Mouse (Mus musculus): ENCODE measurements around the gene Rnaseh2b. TPM values are rescaled to one million over a fixed set of nuclear protein-coding genes. Genes with fewer than 3 reads are reported as not detected.

Rnaseh2b gene
- polyA plus RNA-seq, 1 experiment: 75.0 TPM

DNA sequence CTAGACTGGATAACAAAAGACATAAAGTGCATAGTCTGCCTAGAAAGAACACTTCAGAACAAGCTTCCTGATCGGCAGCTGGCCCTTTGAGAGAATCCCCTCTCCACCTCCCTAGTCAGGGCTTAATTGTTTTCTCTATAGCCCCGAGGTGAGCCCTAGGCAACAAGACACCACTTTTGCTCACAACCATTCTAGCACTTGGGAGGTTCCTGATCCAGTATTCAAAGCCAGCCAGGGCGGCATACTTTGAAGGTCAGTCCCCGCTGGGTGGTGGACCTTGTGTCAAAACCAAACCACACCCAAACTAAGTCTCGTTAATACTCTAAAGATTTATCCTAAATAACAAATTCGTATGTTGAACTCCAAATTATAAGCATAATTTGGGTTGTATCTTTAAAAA lies 39.1 kb downstream of the Rnaseh2b start:
- peak overlapping the region; percentile 90 for H3K27ac ChIP-seq (ENCODE audit: insufficient read depth, low read length)
- peak overlapping the region; percentile 74 for H3K4me3 ChIP-seq (ENCODE audit: low read depth, low read length)
- no peaks in the 10 kb centered on the region for H3K27me3 ChIP-seq (ENCODE audit: control insufficient read depth, insufficient read depth, low read length, poor library complexity, severe bottlenecking)
- H3K9ac ChIP-seq (ENCODE audit: low read depth, poor library complexity, severe bottlenecking): peak overlapping the region; percentile 85
- H3K4me1 ChIP-seq (ENCODE audit: control insufficient read depth, insufficient read depth, low read length): peaks cover 2% of the 10 kb centered on the region
- no peaks in the 10 kb centered on the region for H3K36me3 ChIP-seq (ENCODE audit: control insufficient read depth, insufficient read depth, low read length, poor library complexity, severe bottlenecking)
- TF ChIP-seq CTCF (IDR thresholded peaks at IDR 0.05; ENCODE audit: low read depth, low read length) (no peak), POLR2A (IDR thresholded peaks at IDR 0.05; ENCODE audit: insufficient read depth, low read length) (no peak), EP300 (IDR thresholded peaks at IDR 0.05; ENCODE audit: insufficient read depth, low read depth, low read length) (peak; percentile 75)
- no peaks in the 10 kb centered on the region for H3K9me3 ChIP-seq (replicated peaks; ENCODE audit: control insufficient read depth, insufficient read depth, low read length, poor library complexity, severe bottlenecking)

DNA sequence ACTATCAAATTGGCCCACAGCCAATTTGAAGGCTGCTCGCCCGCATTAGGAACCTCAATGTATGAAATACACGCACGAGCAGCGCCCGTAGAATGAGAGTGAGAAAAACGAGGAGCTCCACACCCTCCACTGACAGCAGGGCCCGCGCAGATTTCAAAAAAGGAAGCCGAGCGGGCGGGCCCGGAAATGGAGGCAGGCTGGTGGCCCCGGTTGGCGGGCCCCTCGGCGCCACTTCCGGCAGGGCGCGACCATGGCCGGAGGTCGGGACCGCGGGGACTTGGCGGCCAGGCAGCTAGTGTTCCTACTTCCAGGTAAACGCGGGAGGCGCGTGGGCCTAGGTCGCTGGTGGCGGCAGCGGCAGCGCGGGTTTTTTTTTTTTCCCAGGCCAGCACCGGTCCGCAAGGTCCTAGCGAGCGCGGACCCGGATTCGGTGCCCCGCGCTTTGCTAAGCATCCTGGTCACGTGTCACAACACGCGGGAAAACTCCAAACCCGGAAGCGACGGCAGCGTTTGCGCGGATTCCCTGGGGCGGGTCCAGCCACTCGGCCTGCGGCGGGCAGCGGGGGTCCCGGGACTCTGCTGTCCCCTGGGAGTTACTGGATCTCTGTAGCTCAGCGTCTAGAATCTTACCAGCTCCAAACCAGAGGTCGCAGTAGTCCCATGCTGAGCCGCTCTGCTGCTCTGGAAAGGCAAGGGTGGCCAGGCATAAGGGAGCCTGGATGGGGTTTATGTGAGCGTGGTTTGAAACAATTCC lies 39.7 kb downstream of the Rnaseh2b start:
- peaks cover 2% of the 10 kb centered on the region for H3K4me1 ChIP-seq (ENCODE audit: control insufficient read depth, insufficient read depth, low read length)
- TF ChIP-seq POLR2A (IDR thresholded peaks at IDR 0.05; ENCODE audit: insufficient read depth, low read length) (no peak), EP300 (IDR thresholded peaks at IDR 0.05; ENCODE audit: insufficient read depth, low read depth, low read length) (0 out of 2 replicates have a peak, but pooled peaks have one; percentile 14), CTCF (IDR thresholded peaks at IDR 0.05; ENCODE audit: low read depth, low read length) (no peak)

DNA sequence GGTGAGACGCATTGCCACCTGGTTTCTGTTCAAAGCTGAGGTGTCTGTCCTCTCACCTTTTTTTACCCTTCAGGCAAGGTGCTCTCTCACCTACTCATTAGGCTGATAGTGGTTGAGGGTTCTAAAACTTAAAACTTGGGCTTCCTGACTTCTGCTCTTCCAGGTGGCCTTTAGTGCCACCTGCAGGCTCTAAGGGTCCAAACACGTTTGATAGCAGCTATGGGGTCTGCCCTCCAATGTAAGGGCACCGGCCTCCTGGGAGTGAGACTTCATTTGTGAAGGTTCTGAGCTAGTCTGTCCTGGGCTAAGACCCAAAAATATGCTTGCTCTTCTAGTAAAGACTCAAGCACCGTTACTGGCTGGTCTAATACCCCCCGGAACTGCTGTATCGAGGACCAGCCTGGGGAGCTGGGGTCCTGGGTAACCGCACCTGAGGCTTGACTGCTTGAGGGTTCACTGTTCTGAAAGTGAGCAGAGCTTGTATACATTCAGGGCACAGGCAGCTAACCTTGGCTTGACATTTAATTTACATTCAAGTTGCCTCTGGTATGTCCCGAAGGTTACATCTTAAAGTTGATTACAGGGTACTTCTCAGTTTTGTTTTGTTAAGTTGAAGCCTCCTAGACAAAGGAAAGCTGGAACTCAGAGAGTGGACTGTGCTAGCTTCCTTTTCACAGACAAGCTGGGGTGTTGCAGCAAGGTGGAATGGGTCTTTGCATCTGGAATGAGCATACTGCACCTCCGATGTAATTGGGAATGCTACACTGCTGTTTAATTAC lies 41.7 kb downstream of the Rnaseh2b start:
- H3K9ac ChIP-seq (ENCODE audit: low read depth, poor library complexity, severe bottlenecking): no peak overlapping the region
- no peaks in the 10 kb centered on the region for H3K9me3 ChIP-seq (replicated peaks; ENCODE audit: control insufficient read depth, insufficient read depth, low read length, poor library complexity, severe bottlenecking)
- TF ChIP-seq EP300 (IDR thresholded peaks at IDR 0.05; ENCODE audit: insufficient read depth, low read depth, low read length) (no peak), CTCF (IDR thresholded peaks at IDR 0.05; ENCODE audit: low read depth, low read length) (peak; percentile 38)
- H3K27ac ChIP-seq (ENCODE audit: insufficient read depth, low read length): peak overlapping the region; percentile 77; the same call in 1 of the 2 replicates
- peaks cover 2% of the 10 kb centered on the region for H3K4me1 ChIP-seq (ENCODE audit: control insufficient read depth, insufficient read depth, low read length)
- H3K27me3 ChIP-seq (ENCODE audit: control insufficient read depth, insufficient read depth, low read length, poor library complexity, severe bottlenecking): no peaks in the 10 kb centered on the region
- no peaks in the 10 kb centered on the region for H3K36me3 ChIP-seq (ENCODE audit: control insufficient read depth, insufficient read depth, low read length, poor library complexity, severe bottlenecking)
- no peak overlapping the region for H3K4me3 ChIP-seq (ENCODE audit: low read depth, low read length)

More for the DNA sequence above, 39.7 kb downstream of the Rnaseh2b start:
- no peaks in the 10 kb centered on the region for H3K27me3 ChIP-seq (ENCODE audit: control insufficient read depth, insufficient read depth, low read length, poor library complexity, severe bottlenecking)
- peak overlapping the region; percentile 85 for H3K9ac ChIP-seq (ENCODE audit: low read depth, poor library complexity, severe bottlenecking)
- no peaks in the 10 kb centered on the region for H3K36me3 ChIP-seq (ENCODE audit: control insufficient read depth, insufficient read depth, low read length, poor library complexity, severe bottlenecking)
- H3K27ac ChIP-seq (ENCODE audit: insufficient read depth, low read length): peak overlapping the region; percentile 90
- no peaks in the 10 kb centered on the region for H3K9me3 ChIP-seq (replicated peaks; ENCODE audit: control insufficient read depth, insufficient read depth, low read length, poor library complexity, severe bottlenecking)
- H3K4me3 ChIP-seq (ENCODE audit: low read depth, low read length): peak overlapping the region; percentile 86

DNA sequence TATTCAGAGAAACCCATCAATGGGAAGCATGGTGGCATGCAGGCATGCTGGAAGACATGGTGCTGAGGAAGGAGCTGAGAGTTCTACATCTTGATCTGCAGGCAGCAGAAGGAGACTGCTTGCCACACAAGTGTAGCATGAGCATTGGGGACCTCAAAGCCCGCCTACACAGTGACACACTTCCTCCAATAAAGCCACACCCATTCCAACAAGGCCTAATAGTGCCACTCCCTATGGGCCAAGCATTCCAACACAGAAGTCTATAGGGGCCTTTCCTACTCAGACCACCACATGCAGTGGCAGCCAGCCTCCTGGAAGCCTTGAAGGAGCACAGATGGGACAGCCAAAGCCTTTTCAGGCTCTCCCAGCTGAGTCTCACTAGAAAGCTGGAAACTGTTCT lies 46.8 kb downstream of the Rnaseh2b start:
- TF ChIP-seq EP300 (IDR thresholded peaks at IDR 0.05; ENCODE audit: insufficient read depth, low read depth, low read length) (no peak), CTCF (IDR thresholded peaks at IDR 0.05; ENCODE audit: low read depth, low read length) (no peak), POLR2A (IDR thresholded peaks at IDR 0.05; ENCODE audit: insufficient read depth, low read length) (no peak)
- Histone ChIP-seq H3K36me3 (ENCODE audit: control insufficient read depth, insufficient read depth, low read length, poor library complexity, severe bottlenecking) (no peaks in the 10 kb centered on the region), H3K27ac (ENCODE audit: insufficient read depth, low read length) (no peak overlapping the region), H3K9ac (ENCODE audit: low read depth, poor library complexity, severe bottlenecking) (no peak overlapping the region), H3K4me3 (ENCODE audit: low read depth, low read length) (no peak overlapping the region), H3K4me1 (ENCODE audit: control insufficient read depth, insufficient read depth, low read length) (peaks cover 3% of the 10 kb centered on the region), H3K27me3 (ENCODE audit: control insufficient read depth, insufficient read depth, low read length, poor library complexity, severe bottlenecking) (no peaks in the 10 kb centered on the region), H3K9me3 (replicated peaks; ENCODE audit: control insufficient read depth, insufficient read depth, low read length, poor library complexity, severe bottlenecking) (no peaks in the 10 kb centered on the region)

DNA sequence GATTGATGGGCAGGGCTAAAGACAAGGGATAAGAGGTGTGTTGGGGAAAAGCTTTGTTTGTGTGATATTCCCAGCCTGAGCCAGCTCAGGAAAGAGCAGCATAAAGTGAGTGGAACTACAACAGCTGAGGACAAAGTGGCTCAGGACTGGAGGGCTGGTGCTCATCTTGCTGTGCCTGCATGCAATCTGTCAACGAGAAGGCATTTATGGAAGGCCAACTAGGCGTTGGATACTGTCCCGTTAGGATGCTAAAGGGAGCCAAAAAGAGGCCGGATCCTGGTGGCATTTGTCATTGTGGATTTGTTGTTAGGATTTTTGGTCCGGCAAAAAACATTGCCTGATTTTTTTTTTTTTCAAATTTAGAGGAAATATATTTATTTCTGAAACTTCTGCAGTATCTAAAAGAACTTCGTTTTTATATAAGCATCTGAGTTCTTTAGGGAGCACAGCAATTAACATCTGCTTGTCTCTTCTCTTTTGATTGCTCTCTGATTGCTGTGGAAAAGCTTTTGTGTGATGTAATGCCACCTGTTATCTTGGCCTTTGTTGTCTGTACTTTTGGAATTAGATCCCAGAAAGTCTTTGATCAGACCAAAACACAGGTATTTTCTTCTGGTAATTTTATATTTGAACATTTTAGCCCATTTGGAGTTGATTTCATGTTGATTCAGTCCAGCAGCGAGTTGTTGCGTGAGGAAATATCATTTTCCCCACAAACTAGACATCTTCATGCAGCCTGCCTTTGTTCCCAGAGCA lies 49.7 kb downstream of the Rnaseh2b start:
- H3K9ac ChIP-seq (ENCODE audit: low read depth, poor library complexity, severe bottlenecking): no peak overlapping the region
- H3K4me3 ChIP-seq (ENCODE audit: low read depth, low read length): no peak overlapping the region
- H3K27ac ChIP-seq (ENCODE audit: insufficient read depth, low read length): no peak overlapping the region
- TF ChIP-seq EP300 (IDR thresholded peaks at IDR 0.05; ENCODE audit: insufficient read depth, low read depth, low read length) (no peak), POLR2A (IDR thresholded peaks at IDR 0.05; ENCODE audit: insufficient read depth, low read length) (no peak), CTCF (IDR thresholded peaks at IDR 0.05; ENCODE audit: low read depth, low read length) (no peak)
- no peaks in the 10 kb centered on the region for H3K9me3 ChIP-seq (replicated peaks; ENCODE audit: control insufficient read depth, insufficient read depth, low read length, poor library complexity, severe bottlenecking)
- no peaks in the 10 kb centered on the region for H3K36me3 ChIP-seq (ENCODE audit: control insufficient read depth, insufficient read depth, low read length, poor library complexity, severe bottlenecking)
- H3K4me1 ChIP-seq (ENCODE audit: control insufficient read depth, insufficient read depth, low read length): peaks cover 3% of the 10 kb centered on the region
- H3K27me3 ChIP-seq (ENCODE audit: control insufficient read depth, insufficient read depth, low read length, poor library complexity, severe bottlenecking): no peaks in the 10 kb centered on the region
